ENCODE assay signal across 19 mouse cellular contexts in the genomic region with DNA sequence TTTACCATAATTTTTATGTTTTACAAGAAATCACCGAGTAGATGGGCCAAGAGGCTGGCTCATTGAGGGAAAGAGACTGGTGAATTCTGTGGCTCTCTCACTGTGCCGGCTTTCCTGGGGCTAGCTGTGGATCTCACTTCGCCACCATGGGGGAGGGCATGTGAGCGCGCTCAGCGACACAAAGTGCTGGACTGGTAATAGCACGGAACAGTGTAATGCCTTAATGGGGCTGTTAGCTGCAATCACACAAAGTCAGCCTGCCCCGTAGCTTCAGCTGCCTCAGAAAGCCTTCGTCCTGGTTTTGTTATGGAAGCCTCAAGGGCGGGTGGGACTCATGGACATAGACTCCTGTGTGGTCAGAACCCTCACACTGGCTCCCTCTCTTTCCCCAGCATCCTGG. TPM values are rescaled to one million over a fixed set of nuclear protein-coding genes. Genes with fewer than 3 reads are reported as not detected.
"Had no signal": no experiment of that assay in that cellular context is flagged by ENCODE, and none has a peak within 500 bp of the region (broad histone marks: within the 10 kb centered on the region; RNA-seq: fewer than 3 reads in every experiment).

No protein-coding gene starts in this region.

- H3K4me1 ChIP-seq: limb, embryonic 12.5 days; lung, embryonic 15.5 days had no signal

- H3K27ac ChIP-seq: kidney, embryonic 15.5 days; left cerebral cortex, adult 2 months; limb, embryonic 12.5 days; liver, embryonic 13.5 days; lung, embryonic 15.5 days; macrophage had no signal

- H3K4me2 ChIP-seq: kidney, embryonic 15.5 days; limb, embryonic 12.5 days; liver, embryonic 13.5 days; lung, embryonic 15.5 days; midbrain, embryonic 11.5 days had no signal

- H3K36me3 ChIP-seq: kidney, embryonic 15.5 days; limb, embryonic 12.5 days; liver, embryonic 13.5 days; lung, embryonic 15.5 days had no signal

- H3K9me3 ChIP-seq: kidney, embryonic 15.5 days; limb, embryonic 12.5 days; liver, embryonic 13.5 days; lung, embryonic 15.5 days had no signal

- H3K4me3 ChIP-seq: kidney, embryonic 15.5 days; left cerebral cortex, adult 2 months; limb, embryonic 12.5 days; liver, embryonic 13.5 days; lung, embryonic 15.5 days; megakaryocyte, embryonic 14.5 days had no signal

- ATAC-seq: liver, postnatal 0 days had no signal

- H3K27me3 ChIP-seq: lung, embryonic 15.5 days had no signal

- DNase-seq: kidney, adult 2 months; kidney, postnatal 14 days; liver; liver, embryonic 13.5 days; liver, postnatal 0 days; lung, postnatal 14 days; retina, postnatal 1 day; right cerebral cortex, postnatal 4 days; spleen, adult 18-20 months; thymus, adult 18-20 months; thymus, postnatal 14 days had no signal

- H3K9ac ChIP-seq: kidney, embryonic 15.5 days; limb, embryonic 12.5 days; liver, embryonic 13.5 days; liver, postnatal 0 days; lung, embryonic 15.5 days had no signal

RNA-seq across cellular contexts. Expression of a gene that starts 38.3 kb away (rescaled TPM):
- total RNA-seq: monocyte, adult 5-6 weeks had no signal
- polyA plus RNA-seq: liver, postnatal 0 days; macrophage had no signal
